Mouse (Mus musculus) myocyte (in vitro differentiated cells): ENCODE measurements at regions not wholly inside any gene's neighbourhood (a gene's known extent, or its start where the extent isn't known, plus 50 kb on each side); places are given as distances from the start of the nearest gene placed in this dataset.

Source experiments
- CEBPB ChIP-seq: IDR thresholded peaks from 2 replicates; pipeline ENCODE4 v1.6.1; 2011; ENCODE audit warnings: mild to moderate bottlenecking, moderate library complexity; ENCODE audit not compliant: poor library complexity, insufficient read depth, severe bottlenecking
- MYOD1 ChIP-seq, 3 experiments: IDR thresholded peaks; one replicate each; pipeline ENCODE4 v1.6.1; 2011; ENCODE audit warnings: control low read depth in 2 of 3, low read depth in 2 of 3, mild to moderate bottlenecking in 2 of 3, moderate library complexity in 1 of 3; ENCODE audit not compliant: insufficient read length in 2 of 3, control insufficient read depth in 1 of 3
- MYOG ChIP-seq, 3 experiments: IDR thresholded peaks; one replicate each; pipeline ENCODE4 v1.6.1; 2011; ENCODE audit warnings: control low read depth in 2 of 3, low read depth in 2 of 3, mild to moderate bottlenecking in 2 of 3; ENCODE audit not compliant: insufficient read length in 2 of 3, control insufficient read depth in 1 of 3, insufficient read depth in 1 of 3
- POLR2A ChIP-seq: IDR thresholded peaks from one replicate; pipeline ENCODE4 v1.6.1; 2011; ENCODE audit warnings: low read depth, mild to moderate bottlenecking, control low read depth, moderate library complexity; ENCODE audit not compliant: insufficient read length
- TCF12 ChIP-seq: IDR thresholded peaks from one replicate; pipeline ENCODE4 v1.6.1; 2011; ENCODE audit warnings: mild to moderate bottlenecking, control low read depth; ENCODE audit not compliant: poor library complexity, insufficient read depth, severe bottlenecking

DNA sequence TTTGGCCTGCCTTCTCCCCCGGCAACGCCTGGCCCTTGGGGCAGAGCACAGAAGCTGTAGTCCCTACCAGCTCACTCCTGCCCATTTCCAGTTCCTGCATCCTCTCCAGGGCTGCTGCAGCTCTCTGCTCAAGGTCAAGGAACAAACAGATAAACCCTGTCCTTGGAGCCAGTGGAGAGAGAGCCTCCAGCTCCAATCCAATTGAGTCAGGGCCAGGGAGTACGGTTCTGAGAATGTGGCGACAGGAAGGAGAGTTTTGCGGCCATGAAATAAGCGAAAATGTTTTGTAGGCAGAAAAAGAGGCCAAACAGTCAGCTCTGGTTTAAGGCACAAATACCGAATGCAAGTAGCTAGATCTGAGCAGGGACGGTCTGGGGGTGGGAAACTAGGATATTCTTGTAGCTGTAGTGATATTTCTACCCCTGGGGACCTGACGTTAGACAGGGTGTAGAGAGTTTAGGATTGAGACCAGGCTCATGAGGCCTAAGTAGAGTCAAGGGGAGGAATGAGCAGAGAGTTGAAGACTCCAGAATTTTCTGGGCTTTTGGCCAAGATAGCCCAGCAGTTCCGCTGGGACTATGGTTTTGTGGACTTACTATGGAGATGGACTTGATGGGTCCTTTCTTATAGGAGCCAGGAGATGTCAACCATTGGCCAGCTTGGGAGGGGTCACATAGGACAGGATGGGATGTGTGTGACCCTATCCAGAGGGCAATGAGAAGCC, 90.5 kb downstream of the Cstad start:
- no peak for TF ChIP-seq POLR2A
- TF ChIP-seq MYOD1 (IDR thresholded peaks at IDR 0.05; ENCODE audit: control insufficient read depth in 1 of 3, insufficient read length in 2 of 3, low read depth in 2 of 3) = no peak
- TF ChIP-seq CEBPB = no peak
- no peak for TF ChIP-seq MYOG (IDR thresholded peaks at IDR 0.05; ENCODE audit: control insufficient read depth in 1 of 3, insufficient read depth in 1 of 3, insufficient read length in 2 of 3, low read depth in 2 of 3)
- TF ChIP-seq TCF12 = no peak
